Mouse (Mus musculus) T-helper 2 cell (primary cell): ENCODE data around the gene Chaf1a.

ENCODE experiments used
- in situ Hi-C: fragments of 300-600 bp; cut with MboI, MseI; formaldehyde crosslinking; loops from one replicate; pipeline ENCODE4 v1.15.1; 2025; ENCODE audit warnings: high pct_unique_total_duplicates

The Chaf1a gene

GRCm38 (mm10) chr17:56078880-56079795 lies 38.9 kb downstream of the Chaf1a start, which contains the start of gene Hdgfl2:
TSS of gene Hdgfl2 (plus strand) at chr17:56079634.
- in situ Hi-C loops = loop anchor here (5.0 kb wide), 1 partner anchor 42 kb away; the partner anchor contains the start of gene Sh3gl1

- in situ Hi-C loops = loop anchor here (5.0 kb wide), 1 partner anchor 43 kb away; the partner anchor contains the start of gene Sh3gl1
These were observed 39.7 kb downstream of the Chaf1a start for GRCm38 (mm10) chr17:56079921-56080320.

GRCm38 (mm10) chr17:56080781-56081585 lies 40.7 kb downstream of the Chaf1a start:
- in situ Hi-C loops = no loop called here

- in situ Hi-C loops = no loop called here
These were observed 52.1 kb downstream of the Chaf1a start for GRCm38 (mm10) chr17:56092312-56092711.

- in situ Hi-C loops = no loop called here
These were observed 52.6 kb downstream of the Chaf1a start for GRCm38 (mm10) chr17:56092794-56093193.

- in situ Hi-C loops = no loop called here
These were observed 56.6 kb downstream of the Chaf1a start for GRCm38 (mm10) chr17:56096883-56097282.

- in situ Hi-C loops = no loop called here
These were observed 57.9 kb downstream of the Chaf1a start for GRCm38 (mm10) chr17:56098180-56098579.

GRCm38 (mm10) chr17:56098711-56099572 lies 58.7 kb downstream of the Chaf1a start:
- in situ Hi-C loops = no loop called here

- in situ Hi-C loops = loop anchor here (10.0 kb wide), 1 partner anchor 284 kb away; no protein-coding TSS in a partner anchor
These were observed 60.6 kb downstream of the Chaf1a start for GRCm38 (mm10) chr17:56100811-56101210.

- in situ Hi-C loops = loop anchor here (10.0 kb wide), 1 partner anchor 283 kb away; no protein-coding TSS in a partner anchor
These were observed 61.9 kb downstream of the Chaf1a start for GRCm38 (mm10) chr17:56102158-56102557.

- in situ Hi-C loops = loop anchor here (10.0 kb wide), 1 partner anchor 282 kb away; no protein-coding TSS in a partner anchor
These were observed 62.7 kb downstream of the Chaf1a start for GRCm38 (mm10) chr17:56102927-56103326.

- in situ Hi-C loops = loop anchor here (10.0 kb wide), 1 partner anchor 281 kb away; no protein-coding TSS in a partner anchor
These were observed 63.4 kb downstream of the Chaf1a start for GRCm38 (mm10) chr17:56103465-56104285.

- in situ Hi-C loops = loop anchor here (10.0 kb wide), 1 partner anchor 280 kb away; no protein-coding TSS in a partner anchor
These were observed 64.6 kb downstream of the Chaf1a start for GRCm38 (mm10) chr17:56104821-56105220.

- in situ Hi-C loops = loop anchor here (10.0 kb wide), 1 partner anchor 278 kb away; no protein-coding TSS in a partner anchor
These were observed 66.2 kb downstream of the Chaf1a start for GRCm38 (mm10) chr17:56106436-56106835.

- in situ Hi-C loops = loop anchor here (10.0 kb wide), 1 partner anchor 278 kb away; no protein-coding TSS in a partner anchor
These were observed 66.7 kb downstream of the Chaf1a start for GRCm38 (mm10) chr17:56106981-56107380.

- in situ Hi-C loops = loop anchor here (10.0 kb wide), 1 partner anchor 277 kb away; no protein-coding TSS in a partner anchor
These were observed 67.5 kb downstream of the Chaf1a start for GRCm38 (mm10) chr17:56107736-56108135.

- in situ Hi-C loops = loop anchor here (10.0 kb wide), 1 partner anchor 276 kb away; no protein-coding TSS in a partner anchor
These were observed 68.2 kb downstream of the Chaf1a start for GRCm38 (mm10) chr17:56108334-56109044.

- in situ Hi-C loops = loop anchor here (10.0 kb wide), 1 partner anchor 275 kb away; no protein-coding TSS in a partner anchor
These were observed 69.2 kb downstream of the Chaf1a start, which contains the start of gene Plin4 for GRCm38 (mm10) chr17:56109219-56110051. TSS of gene Plin4 (minus strand) at chr17:56109803.
